Mouse (Mus musculus) gastrocnemius, postnatal 14 days (tissue): ENCODE results near the gene Zmiz1. TPM values are rescaled to one million over a fixed set of nuclear protein-coding genes. Genes with fewer than 3 reads are reported as not detected.
A peak's percentile ranks its signal among the peaks of the same experiment; 100 is the strongest.

Experiments
- DNase-seq: peaks from one replicate; pipeline ENCODE4 v3.0.0; 2021; ENCODE audit warnings: mixed read lengths
- intact Hi-C: fragments of 180-260 bp; cut with DNase I; formaldehyde crosslinking; loops from one replicate; pipeline ENCODE4 v1.15.1; 2025; ENCODE audit warnings: low total_unique reads
- total RNA-seq, 2 experiments: library from RNA; stranded (reverse); gene quantifications; 2 replicates each; pipeline ENCODE4 v1.2.3; 2021

Zmiz1 gene
- total RNA-seq, 2 experiments from 2014 or later = 30.3 to 36.0 TPM

- intact Hi-C loops = loop anchor here (10.0 kb wide), 1 partner anchor 47 kb away; no protein-coding TSS in a partner anchor
- DNase-seq = no peak
Observed at GRCm38 (mm10) chr14:25467911-25468668, 9.1 kb downstream of the Zmiz1 start.

GRCm38 (mm10) chr14:25468891-25469529, 10.0 kb downstream of the Zmiz1 start:
- intact Hi-C loops = loop anchor here (10.0 kb wide), 1 partner anchor 46 kb away; no protein-coding TSS in a partner anchor
- no peak for DNase-seq

- intact Hi-C loops = loop anchor here (5.0 kb wide), 1 partner anchor 92 kb away; no protein-coding TSS in a partner anchor
- DNase-seq = no peak
Observed at GRCm38 (mm10) chr14:25470224-25470805, 11.3 kb downstream of the Zmiz1 start.

- intact Hi-C loops = loop anchor here (5.0 kb wide), 1 partner anchor 91 kb away; no protein-coding TSS in a partner anchor
- DNase-seq = no peak
Observed at GRCm38 (mm10) chr14:25471035-25471434, 12.1 kb downstream of the Zmiz1 start.

- DNase-seq = no peak
- intact Hi-C loops = loop anchor here (5.0 kb wide), 1 partner anchor 90 kb away; no protein-coding TSS in a partner anchor
Observed at GRCm38 (mm10) chr14:25472096-25472861, 13.3 kb downstream of the Zmiz1 start.

- DNase-seq = no peak
- intact Hi-C loops = loop anchor here (5.0 kb wide), 1 partner anchor 89 kb away; no protein-coding TSS in a partner anchor
Observed at GRCm38 (mm10) chr14:25472981-25473649, 14.1 kb downstream of the Zmiz1 start.

GRCm38 (mm10) chr14:25474017-25474416, 15.0 kb downstream of the Zmiz1 start:
- no peak for DNase-seq
- intact Hi-C loops = loop anchor here (5.0 kb wide), 1 partner anchor 88 kb away; no protein-coding TSS in a partner anchor

- intact Hi-C loops = loop anchor here (5.0 kb wide), 1 partner anchor 88 kb away; no protein-coding TSS in a partner anchor
- DNase-seq = no peak
Observed at GRCm38 (mm10) chr14:25474732-25475131, 15.7 kb downstream of the Zmiz1 start.

- intact Hi-C loops = no loop called here
- DNase-seq = no peak
Observed at GRCm38 (mm10) chr14:25476048-25476447, 17.1 kb downstream of the Zmiz1 start.

- peak; percentile 44 for DNase-seq
- intact Hi-C loops = no loop called here
Observed at GRCm38 (mm10) chr14:25476453-25476852, 17.5 kb downstream of the Zmiz1 start.

GRCm38 (mm10) chr14:25477268-25477667, 18.3 kb downstream of the Zmiz1 start:
- DNase-seq = no peak
- intact Hi-C loops = no loop called here

GRCm38 (mm10) chr14:25478257-25478656, 19.3 kb downstream of the Zmiz1 start:
- no peak for DNase-seq
- intact Hi-C loops = no loop called here

GRCm38 (mm10) chr14:25478755-25479154, 19.8 kb downstream of the Zmiz1 start:
- intact Hi-C loops = no loop called here
- no peak for DNase-seq

- DNase-seq = no peak
- intact Hi-C loops = no loop called here
Observed at GRCm38 (mm10) chr14:25479841-25480252, 20.9 kb downstream of the Zmiz1 start.

- DNase-seq = no peak
- intact Hi-C loops = no loop called here
Observed at GRCm38 (mm10) chr14:25480443-25480842, 21.5 kb downstream of the Zmiz1 start.

GRCm38 (mm10) chr14:25480916-25481666, 22.1 kb downstream of the Zmiz1 start:
- peak; percentile 56 for DNase-seq
- intact Hi-C loops = no loop called here

GRCm38 (mm10) chr14:25481667-25482331, 22.8 kb downstream of the Zmiz1 start:
- intact Hi-C loops = no loop called here
- DNase-seq = no peak

GRCm38 (mm10) chr14:25482404-25482803, 23.4 kb downstream of the Zmiz1 start:
- intact Hi-C loops = no loop called here
- DNase-seq = no peak
